Mouse (Mus musculus) right cerebral cortex, postnatal 25 days (tissue): ENCODE measurements around the gene Arntl2.

ENCODE experiments used
- DNase-seq: peaks from one replicate; pipeline ENCODE4 v3.0.0; 2022

Arntl2 gene

DNA sequence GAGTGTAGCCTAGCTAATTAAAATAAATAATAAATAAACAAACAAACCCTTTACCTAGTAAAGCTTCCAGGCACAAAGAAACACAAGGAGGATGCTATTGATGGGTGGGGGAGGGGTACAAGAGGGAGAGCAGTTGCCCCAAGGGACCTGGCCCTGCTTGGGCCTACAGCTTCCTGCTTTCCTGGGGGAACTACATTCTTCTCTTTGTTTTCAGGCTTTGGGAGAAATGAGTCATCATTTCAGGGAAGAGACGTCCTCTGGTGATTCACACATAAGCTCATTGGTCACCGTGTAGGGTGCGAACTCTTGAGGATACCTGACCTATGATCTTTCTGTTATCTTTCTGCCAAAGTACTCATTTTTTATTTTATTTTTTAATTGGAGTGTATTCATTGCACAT lies 2.3 kb upstream of the Arntl2 start:
- DNase-seq = no peak

- DNase-seq = no peak
These were observed 510 bp upstream of the Arntl2 start for GRCm38 (mm10) chr6:146795166-146795923.

DNA sequence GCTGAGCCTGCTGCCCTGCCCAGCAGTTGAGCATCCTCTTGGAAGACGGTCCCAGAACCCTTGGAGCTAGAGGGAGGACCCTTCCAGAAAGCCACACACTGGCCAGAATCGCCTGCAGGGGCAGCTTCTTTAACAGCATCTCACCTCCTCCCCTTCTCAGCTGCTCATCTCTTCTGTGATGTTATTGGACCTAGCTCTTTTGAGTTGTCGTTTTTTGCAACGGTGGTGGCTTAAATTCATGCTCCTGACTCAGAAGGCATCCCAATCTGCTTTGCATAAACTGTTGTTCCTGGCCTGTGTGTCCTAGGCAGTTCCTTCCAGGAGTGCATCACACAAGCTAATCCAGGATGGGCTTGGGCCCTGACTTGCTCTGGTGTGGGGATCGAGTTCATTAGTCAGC lies 1.6 kb downstream of the Arntl2 start:
- no peak for DNase-seq

DNA sequence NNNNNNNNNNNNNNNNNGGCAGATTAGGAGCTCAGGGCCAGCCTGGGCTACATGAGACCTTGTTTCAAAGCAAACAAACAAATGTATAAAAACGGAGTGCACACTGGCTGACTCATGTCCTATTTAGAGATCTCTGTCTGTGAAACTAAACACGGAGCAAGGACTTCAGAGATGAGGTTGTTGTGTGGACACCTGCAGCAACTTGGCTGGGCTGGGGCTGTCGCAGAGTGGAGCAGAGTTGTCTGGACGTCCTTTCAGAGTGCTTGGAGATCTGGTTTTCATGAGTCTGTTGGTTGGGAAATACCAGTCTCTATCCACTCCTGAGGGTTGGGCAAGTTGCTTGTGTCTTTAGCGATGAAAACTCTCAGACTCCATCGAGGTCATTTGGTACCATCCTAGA lies 14.1 kb downstream of the Arntl2 start:
- no peak for DNase-seq

DNA sequence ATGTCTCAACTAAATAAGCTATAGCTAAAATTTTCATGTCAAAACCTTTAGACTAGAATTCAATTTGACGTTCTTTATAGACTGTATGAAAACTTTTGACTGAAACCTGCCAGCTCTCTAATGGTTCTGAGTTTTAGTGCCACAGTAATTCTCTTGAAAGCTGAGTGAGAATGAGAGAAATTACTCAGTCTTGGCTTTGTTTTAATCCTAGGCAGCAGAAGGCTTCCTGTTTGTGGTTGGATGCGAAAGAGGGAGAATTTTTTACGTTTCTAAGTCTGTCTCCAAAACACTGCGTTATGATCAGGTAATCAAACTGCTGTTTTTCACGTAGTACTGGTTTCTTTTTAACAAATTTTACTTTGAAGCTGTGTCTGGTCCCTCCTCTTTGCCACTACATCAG lies 17.2 kb downstream of the Arntl2 start:
- DNase-seq = no peak

GRCm38 (mm10) chr6:146820177-146820965 lies 24.5 kb downstream of the Arntl2 start:
- no peak for DNase-seq

- DNase-seq = no peak
These were observed 26.1 kb downstream of the Arntl2 start for GRCm38 (mm10) chr6:146821958-146822357.

DNA sequence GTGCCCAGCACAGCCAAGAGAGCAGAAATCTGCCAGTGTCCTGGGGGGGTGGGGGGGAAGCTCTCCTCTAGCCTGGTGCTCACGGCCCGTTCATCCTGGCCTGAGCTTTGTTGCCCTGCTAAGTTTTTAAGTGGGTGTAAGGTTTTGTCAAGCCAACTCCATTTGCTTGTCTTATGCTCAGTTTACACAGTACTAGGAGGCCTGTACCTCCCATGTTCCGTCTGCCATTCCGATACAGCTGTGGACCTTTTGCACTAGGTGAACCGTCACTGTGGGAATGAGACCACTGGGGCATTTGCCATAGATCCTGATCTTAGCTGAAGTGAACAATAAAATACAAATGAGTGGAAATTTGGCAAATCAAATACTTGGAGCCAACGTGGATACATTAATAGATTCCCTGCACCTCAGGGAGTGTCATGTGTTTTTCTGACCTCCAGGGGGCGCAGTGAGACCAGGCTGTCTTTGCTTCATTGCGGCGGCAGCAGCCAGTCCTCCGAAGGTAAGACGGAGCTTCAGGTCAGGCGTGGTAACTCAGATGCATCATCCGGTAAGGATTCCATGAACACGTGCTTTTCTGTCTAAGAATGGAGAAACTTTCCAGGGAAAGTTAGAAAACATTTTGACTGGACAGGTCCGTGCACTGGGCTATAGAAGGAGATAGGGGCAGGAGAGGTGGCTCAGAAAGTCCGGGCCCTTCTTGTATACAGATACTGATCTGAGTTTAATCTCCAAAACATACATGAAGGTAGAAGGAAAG lies 29.1 kb downstream of the Arntl2 start:
- DNase-seq = peak; percentile 39

- no peak for DNase-seq
These were observed 29.6 kb downstream of the Arntl2 start for GRCm38 (mm10) chr6:146825487-146825773.

DNA sequence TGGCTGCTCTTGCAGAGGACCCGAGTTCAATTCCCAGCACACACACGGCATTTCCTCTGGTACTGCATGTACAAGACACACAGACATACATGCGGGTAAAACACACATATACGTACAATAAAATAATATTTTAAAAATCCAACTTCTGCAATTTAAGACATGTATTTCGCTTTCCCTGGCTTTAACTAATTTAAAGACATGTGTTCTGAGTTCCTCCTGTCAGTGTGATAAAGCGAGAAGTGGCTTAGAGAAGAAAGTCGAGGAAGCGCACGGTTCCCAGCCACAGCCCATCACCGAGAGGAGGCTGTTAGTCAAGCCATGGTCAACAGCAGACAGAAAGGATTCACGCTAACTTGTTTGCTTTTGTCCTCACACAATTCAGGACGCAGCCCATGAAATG lies 35.5 kb downstream of the Arntl2 start:
- DNase-seq = no peak

DNA sequence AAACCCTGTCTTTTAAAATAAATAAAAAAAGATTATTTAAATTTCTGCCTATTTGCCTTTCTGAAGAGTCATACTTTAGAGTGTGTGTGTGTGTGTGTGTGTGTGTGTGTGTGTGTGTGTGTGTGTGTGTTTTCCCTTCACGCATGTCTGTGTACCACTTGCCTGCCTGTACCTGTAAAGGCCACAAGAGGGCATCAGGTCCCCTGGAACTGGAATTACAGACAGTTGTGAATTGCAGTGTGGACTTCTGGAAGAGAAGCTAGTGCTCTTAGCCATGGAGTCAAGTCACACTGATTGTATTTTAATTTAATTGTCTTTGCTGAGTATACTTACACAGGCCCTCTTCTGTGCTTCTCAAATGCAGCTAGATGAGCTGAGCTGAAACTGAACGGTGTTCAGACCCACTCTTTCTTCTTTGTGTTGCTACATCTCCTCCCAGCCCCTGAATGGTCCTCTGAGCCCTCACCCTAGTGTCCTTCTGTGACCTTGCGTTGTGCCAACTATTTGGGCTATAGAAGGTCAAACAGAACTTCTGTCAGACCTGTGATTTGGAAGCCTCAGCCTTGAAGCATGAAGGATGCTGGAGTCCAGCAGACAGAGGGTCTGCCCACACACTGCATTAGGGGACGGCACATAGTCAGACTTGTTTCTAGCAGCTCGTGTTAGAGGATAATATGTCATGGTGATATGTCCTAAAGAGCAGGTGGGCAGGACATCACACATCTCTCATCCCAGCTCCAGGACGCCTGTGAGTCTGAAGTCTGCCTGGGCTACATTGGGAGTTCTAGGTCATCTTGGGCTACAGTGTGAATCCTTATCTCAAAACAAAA lies 37.8 kb downstream of the Arntl2 start:
- peak; percentile 30 for DNase-seq

- no peak for DNase-seq
These were observed 38.5 kb downstream of the Arntl2 start for GRCm38 (mm10) chr6:146834342-146834741.

DNA sequence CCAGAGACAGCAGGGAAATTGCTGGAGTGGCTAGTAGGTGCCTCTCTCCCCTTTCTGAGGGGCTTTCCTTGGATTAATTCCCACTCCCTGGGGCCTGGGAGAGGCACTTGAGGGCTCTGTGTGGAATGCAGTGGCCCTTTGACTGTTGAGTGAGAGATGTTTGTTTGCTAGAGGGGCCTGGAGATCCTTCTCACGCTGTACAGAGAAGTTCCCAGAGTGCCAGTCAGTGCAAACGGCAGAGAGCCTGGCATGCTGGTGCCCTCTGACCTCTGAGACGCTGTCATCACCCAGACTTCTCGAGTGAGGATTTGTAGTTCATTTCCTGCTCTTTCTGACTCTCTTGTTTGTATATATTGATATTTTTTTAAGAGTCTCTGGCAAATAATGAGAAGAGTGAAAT lies 39.9 kb downstream of the Arntl2 start:
- no peak for DNase-seq

- no peak for DNase-seq
These were observed 41.5 kb downstream of the Arntl2 start for GRCm38 (mm10) chr6:146837316-146837715.

DNA sequence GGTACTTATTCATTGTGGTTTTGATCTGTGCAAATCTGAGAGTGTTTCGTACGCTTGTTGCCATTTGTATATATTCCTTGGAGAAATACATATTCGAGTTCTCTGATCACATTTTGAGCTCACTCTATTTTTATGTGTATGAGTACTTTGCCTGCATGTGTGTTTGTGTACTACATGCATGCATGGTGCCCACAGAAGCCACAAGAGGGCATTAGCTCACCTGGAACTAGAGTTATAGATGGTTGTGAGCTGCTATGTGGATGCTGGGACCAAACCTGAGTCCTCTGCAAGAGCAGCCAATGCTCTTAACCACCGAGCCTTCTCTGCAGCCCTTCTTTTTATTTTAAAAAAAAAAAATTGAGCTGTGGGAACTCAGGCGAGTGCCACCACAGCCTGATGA lies 42.5 kb downstream of the Arntl2 start:
- no peak for DNase-seq

DNA sequence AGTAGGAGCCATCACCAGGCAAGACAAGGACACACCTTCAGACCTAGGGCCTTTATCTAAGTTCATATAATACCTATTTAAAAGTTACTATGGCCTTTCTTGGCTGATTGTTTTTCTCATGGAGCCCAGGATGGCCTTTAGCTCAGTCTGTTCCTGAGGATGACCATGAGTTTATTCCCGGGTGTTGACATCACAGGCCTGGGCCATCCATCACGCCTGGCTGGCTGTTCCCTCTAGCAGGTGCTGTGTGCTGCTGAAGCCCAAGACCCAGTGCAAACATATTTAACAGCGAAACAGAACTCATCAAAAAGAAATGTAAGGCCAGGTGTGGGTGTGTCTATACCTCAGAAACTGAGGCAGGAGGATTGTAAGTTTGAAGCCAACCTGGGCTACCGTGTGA lies 43.0 kb downstream of the Arntl2 start:
- DNase-seq = no peak

- no peak for DNase-seq
These were observed 49.0 kb downstream of the Arntl2 start for GRCm38 (mm10) chr6:146844867-146845266.

DNA sequence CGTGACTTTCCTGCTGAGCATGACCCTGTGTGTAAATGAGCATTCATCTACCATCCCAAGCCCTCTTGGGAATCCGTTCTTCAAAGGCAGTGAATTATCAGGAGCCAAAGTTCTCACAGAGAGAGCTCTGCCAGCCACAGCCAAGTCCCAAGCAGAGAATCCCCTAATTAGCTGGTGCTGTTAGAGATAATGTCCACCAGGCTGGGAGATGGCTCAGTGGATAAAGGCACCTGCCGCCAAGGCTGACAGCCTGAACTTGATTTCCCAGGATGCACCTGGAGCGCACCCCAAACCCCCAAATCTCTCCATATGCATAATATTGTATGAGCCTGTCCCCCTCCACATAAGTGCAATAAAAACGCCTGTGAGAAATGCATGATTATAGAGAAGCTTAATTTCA lies 49.5 kb downstream of the Arntl2 start:
- no peak for DNase-seq

- no peak for DNase-seq
These were observed 50.3 kb downstream of the Arntl2 start for GRCm38 (mm10) chr6:146845961-146846750.

DNA sequence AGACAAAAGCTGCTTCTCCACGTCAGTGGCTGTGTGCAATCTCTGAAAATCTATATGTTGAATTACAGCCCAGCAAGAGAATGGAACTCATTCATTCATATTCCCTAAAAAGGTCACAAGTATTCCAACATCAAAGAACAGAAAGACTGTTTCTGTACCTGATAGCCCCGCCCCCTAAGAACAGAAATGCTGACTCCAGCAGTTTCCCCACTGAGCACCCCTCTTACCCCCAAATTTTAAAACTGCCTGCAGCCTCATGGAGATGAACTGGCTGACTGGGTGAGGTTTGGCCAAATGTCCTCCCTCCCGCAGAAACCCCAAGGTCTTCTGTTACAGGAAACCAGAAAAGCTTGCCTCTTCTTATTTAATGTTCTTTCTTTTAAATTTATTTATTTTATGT lies 51.5 kb downstream of the Arntl2 start:
- no peak for DNase-seq

GRCm38 (mm10) chr6:146848281-146848680 lies 52.4 kb downstream of the Arntl2 start:
- DNase-seq = no peak

DNA sequence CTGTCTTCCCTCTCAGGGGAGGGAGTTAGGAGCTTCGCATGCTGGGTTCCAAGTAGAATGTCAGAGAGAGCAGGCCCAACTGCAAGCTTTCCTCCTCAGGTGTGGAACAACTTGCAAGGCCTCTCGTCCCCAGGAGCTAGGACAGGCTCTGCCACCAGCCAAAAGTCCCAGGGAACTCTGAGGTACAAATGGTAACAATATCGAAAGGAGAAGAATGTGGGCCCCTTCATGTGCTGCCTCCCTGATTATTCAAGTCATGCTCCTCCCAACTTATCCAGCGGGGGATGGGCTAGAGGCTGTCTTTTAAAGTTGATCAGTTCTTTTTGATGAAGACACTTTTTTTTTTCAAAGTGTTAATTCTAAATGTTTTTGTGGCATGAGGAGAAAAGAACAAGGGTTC lies 54.2 kb downstream of the Arntl2 start, which contains the start of gene Smco2:
Smco2 (plus strand) TSS at position 55 of the 400 bp plus-strand sequence.
- no peak for DNase-seq
